26 mouse cellular contexts compared by ENCODE assay signal in genomic region chr7:112812037-112812775, GRCm38 (mm10).
DNase-seq lines count a peak whose midpoint lies in the region; ATAC-seq and TF ChIP-seq lines count a peak whose summit lies in the region.
"Had no signal": no experiment of that assay in that cellular context is flagged by ENCODE, and none has a peak within 500 bp of the region (broad histone marks: within the 10 kb centered on the region; RNA-seq: fewer than 3 reads in every experiment).

No protein-coding gene starts in this region.

- no peaks in the 10 kb centered on the region for H3K27me3 ChIP-seq in hindbrain, embryonic 16.5 days (replicated peaks; ENCODE audit: control insufficient read depth, insufficient read depth, low read length)
- H3K27me3 ChIP-seq in hindbrain, embryonic 11.5 days (ENCODE audit: control insufficient read depth, insufficient read depth, low read length): no peaks in the 10 kb centered on the region
- no peaks in the 10 kb centered on the region for H3K27me3 ChIP-seq in midbrain, embryonic 16.5 days (ENCODE audit: control insufficient read depth, insufficient read depth, low read depth, low read length)
- H3K27me3 ChIP-seq in midbrain, embryonic 11.5 days (ENCODE audit: control insufficient read depth, insufficient read depth, low read length): no peaks in the 10 kb centered on the region
- no peaks in the 10 kb centered on the region for H3K27me3 ChIP-seq in forebrain, embryonic 13.5 days
- H3K27me3 ChIP-seq: embryonic facial prominence, embryonic 13.5 days; heart, embryonic 12.5 days; liver, embryonic 12.5 days had no signal

- no peak for DNase-seq in hindbrain, embryonic 11.5 days (ENCODE audit: low spot score)
- no peak for DNase-seq in midbrain, embryonic 11.5 days (ENCODE audit: low spot score, missing footprints)
- DNase-seq in brain, embryonic 14.5 days (ENCODE audit: low read depth): peak; percentile 68
- peak; percentile 80 for DNase-seq in retina, postnatal 1 day
- DNase-seq: B cell, adult 2 months; cerebellum, adult 8-10 months; cerebellum, postnatal 36 days; embryo, embryonic 11 days; gastrocnemius, postnatal 14 days; heart, adult 18-20 months; heart, postnatal 14 days; lung, adult 18-20 months; lung, postnatal 10 days; thymus, adult 18-20 months; thymus, postnatal 36 days had no signal

- 57% methylated on average over 10 of the region's 10 CpGs for WGBS in hindbrain, embryonic 16.5 days
- WGBS in hindbrain, embryonic 11.5 days: 81% methylated on average over 10 of the region's 10 CpGs
- WGBS in midbrain, embryonic 16.5 days: 54% methylated on average over 10 of the region's 10 CpGs
- 83% methylated on average over 10 of the region's 10 CpGs for WGBS in midbrain, embryonic 11.5 days
- WGBS in forebrain, embryonic 13.5 days: 59% methylated on average over 10 of the region's 10 CpGs

- 0 out of 2 replicates have a peak, but pooled peaks have one; percentile 23 for ATAC-seq in hindbrain, embryonic 16.5 days
- ATAC-seq in hindbrain, embryonic 11.5 days (ENCODE audit: low FRiP score): no peak
- ATAC-seq in midbrain, embryonic 16.5 days: 0 out of 2 replicates have a peak, but pooled peaks have one; percentile 37
- no peak for ATAC-seq in midbrain, embryonic 11.5 days (ENCODE audit: low FRiP score)
- ATAC-seq in forebrain, embryonic 13.5 days: no peak
- ATAC-seq: forebrain, embryonic 16.5 days; hindbrain, postnatal 0 days; intestine, postnatal 0 days; liver, embryonic 12.5 days had no signal

- no peak for TF ChIP-seq CTCF in brain, embryonic 14.5 days (IDR thresholded peaks at IDR 0.05; ENCODE audit: borderline replicate concordance, extremely low read depth, insufficient read depth, insufficient read length)

- TF ChIP-seq POLR2A in brain, embryonic 14.5 days (IDR thresholded peaks at IDR 0.05; ENCODE audit: borderline replicate concordance, extremely low read depth, insufficient read depth, insufficient read length, poor library complexity, severe bottlenecking): no peak

- no peaks in the 10 kb centered on the region for H3K9me3 ChIP-seq in hindbrain, embryonic 16.5 days (ENCODE audit: control insufficient read depth, low read length)
- no peaks in the 10 kb centered on the region for H3K9me3 ChIP-seq in hindbrain, embryonic 11.5 days (ENCODE audit: control insufficient read depth, low read length)
- no peaks in the 10 kb centered on the region for H3K9me3 ChIP-seq in midbrain, embryonic 16.5 days (replicated peaks; ENCODE audit: control insufficient read depth, low read length, poor library complexity, severe bottlenecking)
- H3K9me3 ChIP-seq in midbrain, embryonic 11.5 days (ENCODE audit: control insufficient read depth, low read length): no peaks in the 10 kb centered on the region
- H3K9me3 ChIP-seq in forebrain, embryonic 13.5 days (replicated peaks): no peaks in the 10 kb centered on the region
- H3K9me3 ChIP-seq: embryonic facial prominence, embryonic 13.5 days; heart, embryonic 12.5 days; limb, embryonic 10.5 days; liver, embryonic 12.5 days had no signal

- peaks cover 18% of the 10 kb centered on the region for H3K4me1 ChIP-seq in hindbrain, embryonic 16.5 days (ENCODE audit: control insufficient read depth, insufficient read depth, low read depth, low read length)
- peaks cover 6% of the 10 kb centered on the region for H3K4me1 ChIP-seq in hindbrain, embryonic 11.5 days (replicated peaks; ENCODE audit: control insufficient read depth, insufficient read depth, low read length)
- H3K4me1 ChIP-seq in midbrain, embryonic 16.5 days (ENCODE audit: control insufficient read depth, insufficient read depth, low read length): peaks cover 16% of the 10 kb centered on the region
- H3K4me1 ChIP-seq in midbrain, embryonic 11.5 days (ENCODE audit: control insufficient read depth, insufficient read depth, low read length): peaks cover 15% of the 10 kb centered on the region
- peaks cover 66% of the 10 kb centered on the region for H3K4me1 ChIP-seq in forebrain, embryonic 13.5 days

- no peaks in the 10 kb centered on the region for H3K36me3 ChIP-seq in hindbrain, embryonic 16.5 days (ENCODE audit: control insufficient read depth, insufficient read depth, low read length)
- no peaks in the 10 kb centered on the region for H3K36me3 ChIP-seq in hindbrain, embryonic 11.5 days (ENCODE audit: control insufficient read depth, insufficient read depth, low read length)
- H3K36me3 ChIP-seq in midbrain, embryonic 16.5 days (ENCODE audit: control insufficient read depth, insufficient read depth, low read length): no peaks in the 10 kb centered on the region
- no peaks in the 10 kb centered on the region for H3K36me3 ChIP-seq in midbrain, embryonic 11.5 days (ENCODE audit: control insufficient read depth, insufficient read depth, low read length)
- H3K36me3 ChIP-seq in forebrain, embryonic 13.5 days (ENCODE audit: poor library complexity, severe bottlenecking): no peaks in the 10 kb centered on the region
- H3K36me3 ChIP-seq: embryonic facial prominence, embryonic 13.5 days; liver, embryonic 12.5 days had no signal

- no peak overlapping the region for H3K4me2 ChIP-seq in hindbrain, embryonic 16.5 days (ENCODE audit: low read length)
- no peak overlapping the region for H3K4me2 ChIP-seq in hindbrain, embryonic 11.5 days (replicated peaks; ENCODE audit: low read depth, low read length)
- H3K4me2 ChIP-seq in midbrain, embryonic 16.5 days (ENCODE audit: low read length): no peak overlapping the region
- no peak overlapping the region for H3K4me2 ChIP-seq in midbrain, embryonic 11.5 days
- no peak overlapping the region for H3K4me2 ChIP-seq in forebrain, embryonic 13.5 days
- H3K4me2 ChIP-seq: embryonic facial prominence, embryonic 13.5 days; heart, embryonic 12.5 days; liver, embryonic 12.5 days had no signal

- H3K27ac ChIP-seq in hindbrain, embryonic 16.5 days (ENCODE audit: low read depth, low read length): no peak overlapping the region
- no peak overlapping the region for H3K27ac ChIP-seq in hindbrain, embryonic 11.5 days (ENCODE audit: low read depth, low read length)
- no peak overlapping the region for H3K27ac ChIP-seq in midbrain, embryonic 16.5 days (ENCODE audit: low read length)
- H3K27ac ChIP-seq in midbrain, embryonic 11.5 days (ENCODE audit: low read depth, low read length): no peak overlapping the region
- no peak overlapping the region for H3K27ac ChIP-seq in forebrain, embryonic 13.5 days
- H3K27ac ChIP-seq: embryonic facial prominence, embryonic 13.5 days; hindbrain, postnatal 0 days; kidney, postnatal 0 days; limb, embryonic 10.5 days; liver, embryonic 12.5 days had no signal

- no peak overlapping the region for H3K4me3 ChIP-seq in hindbrain, embryonic 16.5 days (ENCODE audit: low read length)
- H3K4me3 ChIP-seq in hindbrain, embryonic 11.5 days (ENCODE audit: low read depth, low read length): no peak overlapping the region
- no peak overlapping the region for H3K4me3 ChIP-seq in midbrain, embryonic 16.5 days (ENCODE audit: low read depth, low read length)
- no peak overlapping the region for H3K4me3 ChIP-seq in midbrain, embryonic 11.5 days (ENCODE audit: low read depth, low read length)
- no peak overlapping the region for H3K4me3 ChIP-seq in forebrain, embryonic 13.5 days
- H3K4me3 ChIP-seq: embryonic facial prominence, embryonic 13.5 days; heart, embryonic 12.5 days; limb, embryonic 10.5 days; liver, embryonic 12.5 days had no signal

- no peak overlapping the region for H3K9ac ChIP-seq in hindbrain, embryonic 16.5 days (ENCODE audit: low read depth, low read length)
- no peak overlapping the region for H3K9ac ChIP-seq in hindbrain, embryonic 11.5 days (ENCODE audit: low read depth, low read length)
- H3K9ac ChIP-seq in midbrain, embryonic 16.5 days (ENCODE audit: low read depth, low read length): no peak overlapping the region
- no peak overlapping the region for H3K9ac ChIP-seq in midbrain, embryonic 11.5 days (ENCODE audit: low read length)
- no peak overlapping the region for H3K9ac ChIP-seq in forebrain, embryonic 13.5 days
- H3K9ac ChIP-seq: embryonic facial prominence, embryonic 13.5 days; heart, embryonic 12.5 days; liver, embryonic 12.5 days had no signal

Comparison
In these comparisons a context has a peak if more than half of its experiments do, and no peak if none do; other contexts are left out.
1. ATAC-seq: peak in hindbrain, embryonic 16.5 days (single experiment) and midbrain, embryonic 16.5 days (single experiment); none in hindbrain, embryonic 11.5 days (single experiment), midbrain, embryonic 11.5 days (single experiment) and forebrain, embryonic 13.5 days (single experiment).
2. DNase-seq: peak in brain, embryonic 14.5 days (single experiment) and retina, postnatal 1 day (single experiment); none in hindbrain, embryonic 11.5 days (single experiment) and midbrain, embryonic 11.5 days (single experiment).